Mouse (Mus musculus): ENCODE data around the gene Calm1.
A peak's percentile ranks its signal among the peaks of the same experiment; 100 is the strongest.
"Not testable (repeated sequence)": the region's sequence is repeated elsewhere in the genome, so short reads cannot be mapped to it uniquely, and the experiment has no call there.

The Calm1 gene

GRCm38 (mm10) chr12:100196786-100197185 lies 2.4 kb upstream of the Calm1 start:
- no peak for DNase-seq

- peak; percentile 78 for DNase-seq
Measured at GRCm38 (mm10) chr12:100199891-100200644, 833 bp downstream of the Calm1 start.

GRCm38 (mm10) chr12:100200645-100201362 lies 1.6 kb downstream of the Calm1 start:
- DNase-seq, result no peak

GRCm38 (mm10) chr12:100201363-100201711 lies 2.1 kb downstream of the Calm1 start:
- DNase-seq, result no peak

GRCm38 (mm10) chr12:100201838-100202237 lies 2.6 kb downstream of the Calm1 start:
- peak; percentile 94 for DNase-seq

GRCm38 (mm10) chr12:100203759-100204158 lies 4.5 kb downstream of the Calm1 start:
- no peak for DNase-seq

- DNase-seq, result no peak
Measured at GRCm38 (mm10) chr12:100205156-100205555, 5.9 kb downstream of the Calm1 start.

GRCm38 (mm10) chr12:100206521-100206920 lies 7.3 kb downstream of the Calm1 start:
- DNase-seq, result no peak

- DNase-seq, result peak; percentile 33
Measured at GRCm38 (mm10) chr12:100206926-100207325, 7.7 kb downstream of the Calm1 start.

- no peak for DNase-seq
Measured at GRCm38 (mm10) chr12:100209701-100210478, 10.7 kb downstream of the Calm1 start.

- DNase-seq, result no peak
Measured at GRCm38 (mm10) chr12:100210973-100211372, 11.7 kb downstream of the Calm1 start.

- DNase-seq, result no peak
Measured at GRCm38 (mm10) chr12:100211453-100212185, 12.4 kb downstream of the Calm1 start.

GRCm38 (mm10) chr12:100212397-100212796 lies 13.2 kb downstream of the Calm1 start:
- no peak for DNase-seq

- DNase-seq, result no peak
Measured at GRCm38 (mm10) chr12:100213162-100213561, 13.9 kb downstream of the Calm1 start.

- no peak for DNase-seq
Measured at GRCm38 (mm10) chr12:100214156-100214555, 14.9 kb downstream of the Calm1 start.

- peak; percentile 48 for DNase-seq
Measured at GRCm38 (mm10) chr12:100214738-100215137, 15.5 kb downstream of the Calm1 start.

GRCm38 (mm10) chr12:100217087-100217486 lies 17.9 kb downstream of the Calm1 start:
- DNase-seq, result not testable (repeated sequence)

GRCm38 (mm10) chr12:100220012-100220411 lies 20.8 kb downstream of the Calm1 start:
- no peak for DNase-seq

- no peak for DNase-seq
Measured at GRCm38 (mm10) chr12:100221608-100222321, 22.5 kb downstream of the Calm1 start.

GRCm38 (mm10) chr12:100222322-100222993 lies 23.2 kb downstream of the Calm1 start:
- DNase-seq, result no peak

GRCm38 (mm10) chr12:100223531-100223930 lies 24.3 kb downstream of the Calm1 start:
- DNase-seq, result no peak

- no peak for DNase-seq
Measured at GRCm38 (mm10) chr12:100225196-100225595, 26.0 kb downstream of the Calm1 start.

All from kidney, adult 18-20 months (tissue).